Mouse (Mus musculus) stomach, embryonic 15.5 days (tissue): ENCODE results near the gene Fam13a. TPM values are rescaled to one million over a fixed set of nuclear protein-coding genes. Genes with fewer than 3 reads are reported as not detected.

Source experiments
- ATAC-seq: fragments of 200-750 bp; cut with Nextera tagmentation; 2 replicates; pipeline ENCODE4 v1.8.0; 2017; ENCODE audit warnings: low read depth, moderate number of reproducible peaks, moderate TSS enrichment; ENCODE audit not compliant: insufficient read depth, low FRiP score
- H3K27ac ChIP-seq: fragments of 300-500 bp; sonication (generic); 2 replicates; pipeline ENCODE4 v1.5.1; 2015; ENCODE audit warnings: mild to moderate bottlenecking, inconsistent platforms
- H3K27me3 ChIP-seq: fragments of 300-500 bp; sonication (generic); replicated peaks from 2 replicates; pipeline ENCODE4 v1.6.1; 2015; ENCODE audit warnings: inconsistent platforms
- H3K36me3 ChIP-seq: fragments of 300-500 bp; sonication (generic); 2 replicates; pipeline ENCODE4 v1.6.1; 2015; ENCODE audit warnings: inconsistent platforms
- H3K4me1 ChIP-seq: fragments of 300-500 bp; sonication (generic); 2 replicates; pipeline ENCODE4 v1.6.1; 2015; ENCODE audit warnings: inconsistent platforms
- H3K4me2 ChIP-seq: fragments of 300-500 bp; sonication (generic); 2 replicates; pipeline ENCODE4 v1.6.1; 2015; ENCODE audit warnings: mild to moderate bottlenecking, inconsistent platforms
- H3K4me3 ChIP-seq: fragments of 300-500 bp; sonication (generic); replicated peaks from 2 replicates; pipeline ENCODE4 v1.5.1; 2015; ENCODE audit warnings: inconsistent platforms
- H3K9ac ChIP-seq: fragments of 300-500 bp; sonication (generic); 2 replicates; pipeline ENCODE4 v1.6.1; 2015; ENCODE audit warnings: inconsistent platforms
- H3K9me3 ChIP-seq: fragments of 300-500 bp; sonication (generic); 2 replicates; pipeline ENCODE4 v1.6.1; 2016; ENCODE audit warnings: inconsistent platforms
- WGBS: fragments of 180-500 bp; shearing (Covaris S2); methylation state at CpG from one replicate; pipeline ENCODE4 v1.1.7; 2015; 5-methylcytosine and 5-hydroxymethylcytosine counted together
- polyA plus RNA-seq: library from polyadenylated mRNA; unstranded; fragments of >200 nt; fragmentation: Nextera tagmentation; extraction: Ambion mirVana; gene quantifications from 2 replicates; pipeline ENCODE4 v1.2.1, GENCODE M21; 2015

Gene Fam13a
- polyA plus RNA-seq, 1 experiment from 2014 or later: 11.1 TPM

DNA sequence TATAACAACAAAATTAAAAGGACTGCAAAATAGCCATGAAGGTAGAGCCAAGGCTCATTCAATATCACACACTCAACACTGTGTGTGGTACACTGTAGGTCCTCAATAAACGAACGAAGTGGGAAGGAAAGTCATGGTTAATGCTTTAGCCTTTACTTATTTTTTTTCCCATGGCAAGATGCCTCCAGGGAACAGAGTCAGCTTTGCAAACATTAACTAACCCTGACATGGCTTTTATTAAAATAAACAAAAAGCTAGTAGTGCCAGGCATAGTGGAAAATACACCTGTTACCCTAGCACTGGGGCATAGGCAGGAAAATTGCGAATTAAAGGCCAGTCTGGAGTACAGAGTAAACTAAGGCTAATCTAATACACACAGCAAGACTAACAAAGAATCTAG is 35.2 kb downstream of the Fam13a start:
- no peaks in the 10 kb centered on the region for H3K27me3 ChIP-seq
- WGBS: 61% methylated on average over 3 of the region's 3 CpGs
- H3K4me1 ChIP-seq: no peaks in the 10 kb centered on the region
- no peaks in the 10 kb centered on the region for H3K36me3 ChIP-seq
- H3K9me3 ChIP-seq: no peaks in the 10 kb centered on the region
- H3K9ac ChIP-seq: no peak overlapping the region
- no peak overlapping the region for H3K4me2 ChIP-seq
- no peak overlapping the region for H3K27ac ChIP-seq
- peak; percentile 70; the same call in 1 of the 2 replicates for ATAC-seq
- no peak overlapping the region for H3K4me3 ChIP-seq

DNA sequence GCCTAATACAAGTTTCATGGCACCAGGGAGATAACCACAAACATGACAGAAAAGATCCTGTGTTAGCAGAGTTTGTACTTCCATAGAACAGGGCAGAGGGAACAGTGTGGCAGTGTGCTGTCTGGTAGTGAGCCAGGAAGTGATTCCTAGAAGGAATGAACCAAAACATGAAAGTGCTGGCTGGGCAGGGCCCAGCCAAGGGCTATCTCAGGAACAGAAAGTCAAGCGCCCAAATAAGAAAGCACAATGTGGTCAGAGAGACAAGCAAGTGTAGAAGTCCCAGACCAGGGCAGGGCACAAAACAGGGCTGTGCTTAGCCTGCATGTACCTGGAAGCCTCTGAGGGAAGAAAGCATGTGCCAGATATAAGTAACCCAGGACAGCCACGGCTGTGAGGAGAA is 35.6 kb downstream of the Fam13a start:
- no peaks in the 10 kb centered on the region for H3K4me1 ChIP-seq
- H3K9ac ChIP-seq: no peak overlapping the region
- H3K9me3 ChIP-seq: no peaks in the 10 kb centered on the region
- no peak overlapping the region for H3K4me2 ChIP-seq
- no peaks in the 10 kb centered on the region for H3K27me3 ChIP-seq
- H3K4me3 ChIP-seq: no peak overlapping the region
- 78% methylated on average over 2 of the region's 2 CpGs for WGBS
- no peak for ATAC-seq
- H3K27ac ChIP-seq: no peak overlapping the region
- H3K36me3 ChIP-seq: no peaks in the 10 kb centered on the region

DNA sequence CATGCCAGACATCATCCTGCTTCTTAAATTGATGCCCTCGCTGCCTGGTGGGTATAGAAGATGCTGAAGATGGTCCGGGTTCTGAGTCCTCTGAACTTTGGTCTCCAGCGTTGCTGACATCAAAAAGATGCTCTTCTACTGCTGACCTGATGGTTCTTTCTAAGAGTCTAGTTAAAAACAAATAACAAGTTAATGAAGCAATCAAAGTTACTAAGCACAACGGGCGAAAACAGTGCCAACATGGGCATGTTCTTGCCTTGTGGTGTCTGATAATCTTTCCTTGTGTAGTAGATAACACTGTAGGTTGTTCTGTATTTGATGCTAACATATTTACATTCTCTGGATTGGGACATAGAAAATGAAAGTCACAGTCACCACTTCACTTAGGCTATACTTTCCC is 37.2 kb downstream of the Fam13a start:
- Histone ChIP-seq H3K4me2 (no peak overlapping the region), H3K27me3 (no peaks in the 10 kb centered on the region), H3K36me3 (no peaks in the 10 kb centered on the region), H3K27ac (no peak overlapping the region), H3K4me1 (no peaks in the 10 kb centered on the region), H3K9ac (no peak overlapping the region), H3K9me3 (no peaks in the 10 kb centered on the region), H3K4me3 (no peak overlapping the region)
- WGBS: 89% methylated on average over 5 of the region's 5 CpGs
- no peak for ATAC-seq

DNA sequence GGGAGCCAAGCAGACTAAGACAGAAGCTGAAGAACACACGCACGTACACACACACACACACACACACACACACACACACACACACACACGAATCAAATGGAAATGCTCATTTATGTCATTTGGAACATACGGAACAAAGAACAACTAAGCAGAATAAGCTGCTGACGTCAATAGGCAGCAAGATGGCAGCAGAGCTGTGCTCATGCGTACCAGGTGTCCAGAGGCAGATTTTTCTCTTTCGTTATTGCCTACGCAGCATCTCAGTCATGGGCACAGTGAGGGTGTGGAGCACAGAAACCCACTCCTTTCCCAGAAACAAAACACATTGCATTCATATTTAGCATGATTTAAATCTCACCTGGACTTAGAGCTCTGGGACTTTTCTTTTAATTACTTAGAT is 39.2 kb downstream of the Fam13a start:
- Histone ChIP-seq H3K4me3 (no peak overlapping the region), H3K9ac (no peak overlapping the region), H3K27me3 (no peaks in the 10 kb centered on the region), H3K9me3 (no peaks in the 10 kb centered on the region), H3K27ac (no peak overlapping the region), H3K4me2 (no peak overlapping the region), H3K36me3 (no peaks in the 10 kb centered on the region), H3K4me1 (no peaks in the 10 kb centered on the region)
- 83% methylated on average over 8 of the region's 8 CpGs for WGBS
- ATAC-seq: no peak

DNA sequence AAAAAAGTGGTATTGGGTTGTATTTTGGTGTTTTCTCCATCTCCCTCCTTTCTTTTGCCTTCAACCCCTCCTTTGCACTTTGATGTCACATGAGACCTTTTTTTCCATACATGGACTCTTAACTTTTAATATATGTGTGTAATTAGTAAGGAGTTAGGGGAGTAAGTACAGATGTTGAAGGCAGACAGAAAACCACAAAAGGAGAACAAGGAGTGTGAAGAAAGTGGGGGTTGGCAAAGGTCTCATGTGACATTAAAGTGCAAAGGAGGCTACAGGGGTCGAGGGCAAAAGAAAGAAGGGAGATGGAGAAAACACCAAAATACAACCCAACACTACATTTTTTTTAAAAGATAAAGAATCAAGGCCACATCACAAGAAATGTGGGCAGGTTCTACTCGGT is 49.1 kb downstream of the Fam13a start:
- H3K4me2 ChIP-seq: no peak overlapping the region
- no peaks in the 10 kb centered on the region for H3K4me1 ChIP-seq
- no peaks in the 10 kb centered on the region for H3K36me3 ChIP-seq
- no peak overlapping the region for H3K9ac ChIP-seq
- ATAC-seq: no peak
- WGBS: 58% methylated on average over 2 of the region's 2 CpGs
- H3K9me3 ChIP-seq: no peaks in the 10 kb centered on the region
- no peak overlapping the region for H3K4me3 ChIP-seq
- no peak overlapping the region for H3K27ac ChIP-seq
- H3K27me3 ChIP-seq: no peaks in the 10 kb centered on the region

DNA sequence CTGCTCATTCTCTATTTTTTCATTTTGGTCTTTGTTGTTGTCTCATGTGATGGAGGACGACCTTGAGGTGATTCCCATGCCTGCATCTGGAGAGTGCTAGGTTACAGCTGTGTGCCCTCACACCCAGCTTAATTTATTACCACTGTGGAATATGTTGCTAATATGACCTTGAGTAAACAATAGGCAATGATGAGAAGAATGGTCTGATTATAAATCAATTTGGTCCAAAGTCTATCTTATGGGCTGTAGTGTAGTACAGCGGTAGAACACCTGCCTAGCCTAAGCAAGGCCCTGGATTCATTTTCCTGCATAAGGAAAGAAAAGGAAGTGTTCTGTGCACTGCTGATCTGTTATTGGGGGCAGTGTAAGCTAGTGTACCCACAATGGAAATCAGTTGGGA is 49.9 kb downstream of the Fam13a start:
- ATAC-seq: no peak
- Histone ChIP-seq H3K27me3 (no peaks in the 10 kb centered on the region), H3K4me3 (no peak overlapping the region), H3K27ac (no peak overlapping the region), H3K4me2 (no peak overlapping the region), H3K4me1 (no peaks in the 10 kb centered on the region), H3K9ac (no peak overlapping the region), H3K9me3 (no peaks in the 10 kb centered on the region), H3K36me3 (no peaks in the 10 kb centered on the region)
- WGBS: 84% methylated on average over 2 of the region's 2 CpGs

DNA sequence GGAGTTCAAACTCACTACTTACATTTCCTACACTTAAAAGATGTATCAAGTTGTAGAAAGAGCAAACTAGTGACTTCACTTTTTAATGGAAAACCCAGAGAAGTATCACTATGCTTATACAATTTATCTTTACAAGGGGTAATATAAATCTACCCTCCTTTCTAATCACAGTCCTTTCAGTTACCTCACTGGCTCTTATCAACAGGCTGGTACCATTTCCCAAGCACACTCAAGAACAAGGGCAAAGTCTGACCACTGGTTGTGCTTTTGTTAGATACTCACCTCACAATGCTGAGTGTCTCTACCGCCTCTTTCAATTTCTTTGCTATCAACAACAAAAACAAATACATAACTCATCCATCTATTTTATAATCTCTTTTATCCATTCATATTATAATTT is 51.5 kb downstream of the Fam13a start:
- no peak for ATAC-seq

DNA sequence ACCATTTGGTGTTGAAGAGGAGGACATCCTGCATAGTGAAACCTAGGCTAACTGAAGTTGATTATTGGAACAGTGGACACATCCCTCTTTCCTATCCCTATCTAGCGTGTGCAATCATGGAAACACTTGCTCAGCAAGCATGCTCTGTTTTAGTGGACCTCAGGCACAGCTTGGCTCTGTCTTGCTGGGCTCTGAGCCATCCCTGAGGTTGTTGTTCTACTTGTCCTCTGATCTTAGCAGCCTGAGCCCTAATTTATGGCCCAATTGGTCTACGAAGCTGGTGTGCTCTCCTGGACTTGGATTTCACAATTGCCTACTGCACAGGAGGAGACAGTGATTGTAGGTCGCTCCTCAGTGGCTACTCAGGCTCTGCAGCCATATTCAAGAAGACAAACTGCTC is 56.1 kb downstream of the Fam13a start:
- Histone ChIP-seq H3K4me2 (no peak overlapping the region), H3K27me3 (no peaks in the 10 kb centered on the region), H3K9ac (no peak overlapping the region), H3K36me3 (no peaks in the 10 kb centered on the region), H3K4me3 (no peak overlapping the region), H3K4me1 (no peaks in the 10 kb centered on the region), H3K9me3 (no peaks in the 10 kb centered on the region), H3K27ac (no peak overlapping the region)
- no peak for ATAC-seq
- WGBS: 71% methylated on average over 3 of the region's 3 CpGs

More for the DNA sequence above, 51.5 kb downstream of the Fam13a start:
- Histone ChIP-seq H3K4me1 (no peaks in the 10 kb centered on the region), H3K36me3 (no peaks in the 10 kb centered on the region), H3K27ac (no peak overlapping the region), H3K4me3 (no peak overlapping the region), H3K9ac (no peak overlapping the region), H3K4me2 (no peak overlapping the region), H3K9me3 (no peaks in the 10 kb centered on the region), H3K27me3 (no peaks in the 10 kb centered on the region)
- WGBS: 93% methylated on average over 1 of the region's 1 CpGs

DNA sequence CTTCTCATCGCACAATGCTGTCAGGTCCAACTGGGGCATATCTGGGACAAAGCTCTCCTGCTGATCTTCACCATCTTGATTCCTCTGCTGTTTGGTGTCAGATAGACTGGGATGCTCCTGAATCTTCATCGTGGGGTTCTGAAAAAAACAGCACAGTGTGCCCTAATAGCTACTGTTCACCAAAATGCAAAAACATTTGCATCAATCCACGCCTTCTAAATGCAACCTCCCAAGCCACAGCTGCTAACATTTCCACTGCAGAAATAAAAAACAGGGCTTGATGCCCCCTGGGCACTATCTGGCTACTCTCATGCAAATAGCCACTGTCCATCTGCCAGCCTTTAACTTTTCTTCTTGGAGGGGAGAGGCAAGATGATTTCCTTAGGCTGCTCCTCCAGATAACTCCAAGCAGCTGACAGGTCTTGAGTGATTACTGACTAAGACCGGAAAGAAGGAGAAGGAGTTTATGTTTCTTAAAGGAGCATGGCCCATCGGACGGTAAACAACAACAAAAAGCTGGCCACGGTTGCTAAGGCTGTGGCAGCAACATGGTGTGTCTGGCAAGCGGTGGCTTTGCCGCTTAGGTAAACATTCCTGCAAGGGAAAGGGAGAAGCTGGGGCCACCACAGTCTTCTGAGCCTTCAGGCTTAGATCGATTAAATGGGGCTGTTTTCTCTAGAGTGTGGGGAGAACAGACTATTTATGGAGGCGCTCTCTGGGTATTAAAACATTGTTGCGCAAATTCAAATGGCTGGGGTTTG is 59.1 kb downstream of the Fam13a start:
- Histone ChIP-seq H3K36me3 (no peaks in the 10 kb centered on the region), H3K27ac (no peak overlapping the region), H3K27me3 (no peaks in the 10 kb centered on the region), H3K4me1 (no peaks in the 10 kb centered on the region), H3K4me2 (no peak overlapping the region), H3K4me3 (peak overlapping the region; percentile 14; the same call in 1 of the 2 replicates), H3K9me3 (no peaks in the 10 kb centered on the region), H3K9ac (no peak overlapping the region)
- WGBS: 32% methylated on average over 12 of the region's 12 CpGs
- ATAC-seq: no peak

DNA sequence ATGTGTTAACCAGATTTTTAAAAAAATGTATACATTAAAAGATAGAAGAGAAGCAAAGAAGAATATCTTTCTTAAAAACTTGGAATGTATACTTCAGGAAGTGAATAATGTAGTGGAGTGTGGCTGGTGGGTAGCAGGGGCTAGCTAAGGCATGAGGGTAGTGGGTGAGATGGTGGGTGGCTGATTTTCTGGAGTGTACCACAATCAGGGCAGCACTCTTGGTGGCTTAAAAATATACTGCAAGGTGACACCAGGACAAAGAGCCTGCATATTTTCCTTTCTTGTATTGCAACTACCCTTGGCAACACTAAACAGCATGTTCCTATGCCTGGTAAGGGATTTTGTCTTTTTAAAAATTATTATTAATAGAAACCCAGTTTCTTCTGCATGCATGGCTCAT is 59.8 kb downstream of the Fam13a start:
- H3K27me3 ChIP-seq: no peaks in the 10 kb centered on the region
- no peaks in the 10 kb centered on the region for H3K36me3 ChIP-seq
- H3K27ac ChIP-seq: no peak overlapping the region
- no peaks in the 10 kb centered on the region for H3K9me3 ChIP-seq
- no peak overlapping the region for H3K4me2 ChIP-seq
- no peak for ATAC-seq
- no peak overlapping the region for H3K4me3 ChIP-seq
- H3K9ac ChIP-seq: no peak overlapping the region
- H3K4me1 ChIP-seq: no peaks in the 10 kb centered on the region

DNA sequence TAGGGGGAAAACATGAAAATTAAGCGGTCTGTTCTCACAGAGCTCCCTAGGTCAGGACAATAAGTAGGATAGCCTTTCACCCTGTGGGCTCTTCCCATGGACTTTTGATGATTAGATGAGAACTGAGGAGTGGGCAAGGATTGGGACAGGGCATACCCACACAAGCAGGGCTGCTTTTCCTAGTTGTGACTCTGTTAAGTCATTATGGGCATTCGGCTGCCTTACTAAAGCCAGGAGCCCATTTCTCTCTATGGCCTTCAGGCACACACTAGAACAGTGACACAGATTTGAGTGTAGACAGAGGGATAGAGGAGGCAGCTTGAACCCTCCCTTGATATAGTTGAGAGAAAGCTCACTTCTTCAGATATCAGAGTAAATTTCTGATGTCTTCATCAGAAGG is 60.3 kb downstream of the Fam13a start:
- Histone ChIP-seq H3K4me1 (no peaks in the 10 kb centered on the region), H3K36me3 (no peaks in the 10 kb centered on the region), H3K4me3 (no peak overlapping the region), H3K27me3 (no peaks in the 10 kb centered on the region), H3K27ac (no peak overlapping the region), H3K4me2 (no peak overlapping the region), H3K9me3 (no peaks in the 10 kb centered on the region), H3K9ac (no peak overlapping the region)
- 88% methylated on average over 2 of the region's 2 CpGs for WGBS
- no peak for ATAC-seq

DNA sequence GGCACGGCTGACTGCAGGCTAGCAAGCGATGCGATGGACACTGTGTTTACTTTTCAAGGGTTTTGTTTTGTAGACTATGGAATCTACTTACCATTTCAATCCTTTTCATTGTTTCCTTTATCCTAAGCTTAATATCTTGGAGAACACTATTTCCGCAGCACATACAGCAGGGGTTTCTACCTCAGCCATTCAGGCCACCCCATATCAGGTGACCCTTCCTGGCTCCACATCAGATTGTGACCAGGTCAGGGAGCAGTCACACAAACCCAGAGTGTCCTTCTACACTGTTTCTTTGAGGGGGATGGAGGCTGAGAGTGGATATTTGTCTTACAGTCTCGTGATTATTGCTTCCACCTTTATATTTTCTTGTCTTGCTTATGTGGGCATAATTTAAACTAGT is 61.7 kb downstream of the Fam13a start:
- no peak for ATAC-seq

DNA sequence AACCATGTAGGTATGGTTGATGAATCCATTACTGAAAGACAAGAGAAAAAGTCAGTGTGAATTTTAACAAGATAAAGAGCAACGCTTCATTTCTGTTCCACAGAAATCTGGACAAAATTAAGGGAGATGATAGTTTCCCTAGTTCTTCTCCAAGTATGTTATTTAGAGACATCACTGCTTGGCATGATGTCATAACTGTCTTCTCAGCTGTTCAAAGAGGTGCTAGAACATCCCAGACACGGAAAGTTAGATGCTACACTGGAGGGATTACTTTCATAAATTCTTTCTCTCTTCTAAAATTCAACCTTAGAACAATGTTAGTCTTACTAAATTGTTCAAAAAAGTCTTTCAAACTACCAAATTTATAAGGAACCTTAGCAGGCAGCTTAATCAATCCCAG is 63.8 kb downstream of the Fam13a start:
- Histone ChIP-seq H3K4me2 (no peak overlapping the region), H3K4me1 (no peaks in the 10 kb centered on the region), H3K27me3 (no peaks in the 10 kb centered on the region), H3K4me3 (no peak overlapping the region), H3K27ac (no peak overlapping the region), H3K9ac (no peak overlapping the region), H3K36me3 (no peaks in the 10 kb centered on the region), H3K9me3 (no peaks in the 10 kb centered on the region)
- ATAC-seq: no peak
- WGBS: 89% methylated on average over 2 of the region's 2 CpGs

More for the DNA sequence above, 61.7 kb downstream of the Fam13a start:
- H3K9ac ChIP-seq: no peak overlapping the region
- no peak overlapping the region for H3K4me2 ChIP-seq
- no peaks in the 10 kb centered on the region for H3K4me1 ChIP-seq
- H3K27me3 ChIP-seq: no peaks in the 10 kb centered on the region
- H3K4me3 ChIP-seq: no peak overlapping the region
- H3K27ac ChIP-seq: no peak overlapping the region
- no peaks in the 10 kb centered on the region for H3K36me3 ChIP-seq
- WGBS: 62% methylated on average over 5 of the region's 5 CpGs
- no peaks in the 10 kb centered on the region for H3K9me3 ChIP-seq
